Mouse (Mus musculus) lung, adult 2 months (tissue): ENCODE data around the gene Wwc2. TPM values are rescaled to one million over a fixed set of nuclear protein-coding genes. Genes with fewer than 3 reads are reported as not detected.
A peak's percentile ranks its signal among the peaks of the same experiment; 100 is the strongest.

Source experiments
- DNase-seq: peaks from one replicate; pipeline ENCODE4 v3.0.0; 2022
- H3K4me1 ChIP-seq: fragments of 200-500 bp; 2 replicates; pipeline ENCODE4 v1.6.1; 2011; ENCODE audit warnings: low read length; ENCODE audit not compliant: control insufficient read depth, insufficient read depth
- H3K4me3 ChIP-seq: fragments of 200-500 bp; replicated peaks from 2 replicates; pipeline ENCODE3; 2011; ENCODE audit warnings: low read depth, mild to moderate bottlenecking, control low read depth, low read length; ENCODE audit errors: extremely low read depth
- CTCF ChIP-seq: fragments of 200-500 bp; IDR thresholded peaks from 2 replicates; pipeline ENCODE4 v1.5.1; 2011; ENCODE audit warnings: mild to moderate bottlenecking, low read length, control low read depth; ENCODE audit not compliant: insufficient read depth
- POLR2A ChIP-seq: fragments of 200-500 bp; IDR thresholded peaks from 2 replicates; pipeline ENCODE4 v1.6.1; 2011; ENCODE audit warnings: low read depth, mild to moderate bottlenecking, control low read depth, low read length, borderline replicate concordance; ENCODE audit errors: extremely low read depth
- WGBS: fragments of 180-500 bp; shearing (Covaris S2); methylation state at CpG from one replicate; pipeline ENCODE4 v1.1.7; 2018; 5-methylcytosine and 5-hydroxymethylcytosine counted together
- polyA plus RNA-seq: library from polyadenylated mRNA; depleted of rRNA; stranded (reverse); fragments of >200 nt; gene quantifications from 2 replicates; pipeline ENCODE4 v1.2.3, GENCODE M21; 2012

Wwc2 gene
- polyA plus RNA-seq, 1 experiment, result 25.5 TPM

- Histone ChIP-seq H3K4me1 (no peaks in the 10 kb centered on the region), H3K4me3 (no peak overlapping the region)
- TF ChIP-seq POLR2A (no peak), CTCF (no peak)
- 93% methylated on average over 12 of the region's 12 CpGs for WGBS
- no peak for DNase-seq
These were observed 114.9 kb downstream of the Wwc2 start for GRCm38 (mm10) chr8:47875865-47876264.

GRCm38 (mm10) chr8:47874497-47875178, 116.1 kb downstream of the Wwc2 start:
- DNase-seq, result no peak
- H3K4me1 ChIP-seq, result no peaks in the 10 kb centered on the region
- H3K4me3 ChIP-seq, result no peak overlapping the region
- TF ChIP-seq POLR2A, result no peak
- TF ChIP-seq CTCF, result no peak
- WGBS, result 56% methylated on average over 13 of the region's 13 CpGs

GRCm38 (mm10) chr8:47872361-47873107, 118.2 kb downstream of the Wwc2 start:
- WGBS, result 49% methylated on average over 13 of the region's 13 CpGs
- Histone ChIP-seq H3K4me3 (no peak overlapping the region), H3K4me1 (no peaks in the 10 kb centered on the region)
- TF ChIP-seq CTCF (peak; percentile 89), POLR2A (no peak)
- DNase-seq, result peak; percentile 32

- Histone ChIP-seq H3K4me1 (no peaks in the 10 kb centered on the region), H3K4me3 (no peak overlapping the region)
- peak; percentile 83 for DNase-seq
- TF ChIP-seq POLR2A (no peak), CTCF (peak; percentile 94)
- 23% methylated on average over 8 of the region's 8 CpGs for WGBS
These were observed 123.7 kb downstream of the Wwc2 start for GRCm38 (mm10) chr8:47867067-47867466.

- Histone ChIP-seq H3K4me3 (no peak overlapping the region), H3K4me1 (no peaks in the 10 kb centered on the region)
- no peak for DNase-seq
- WGBS, result 82% methylated on average over 8 of the region's 8 CpGs
- TF ChIP-seq CTCF (no peak), POLR2A (no peak)
These were observed 124.2 kb downstream of the Wwc2 start for GRCm38 (mm10) chr8:47866568-47866967.

GRCm38 (mm10) chr8:47859259-47859658, 131.5 kb downstream of the Wwc2 start:
- TF ChIP-seq POLR2A (no peak), CTCF (no peak)
- 93% methylated on average over 12 of the region's 12 CpGs for WGBS
- H3K4me3 ChIP-seq, result no peak overlapping the region
- DNase-seq, result no peak
- H3K4me1 ChIP-seq, result no peaks in the 10 kb centered on the region

- H3K4me1 ChIP-seq, result peaks cover 2% of the 10 kb centered on the region; the same call in 1 of the 2 replicates
- WGBS, result 85% methylated on average over 5 of the region's 5 CpGs
These were observed 137.4 kb downstream of the Wwc2 start for GRCm38 (mm10) chr8:47853356-47853755.

GRCm38 (mm10) chr8:47852737-47853136, 138.0 kb downstream of the Wwc2 start:
- Histone ChIP-seq H3K4me1 (peaks cover 2% of the 10 kb centered on the region; the same call in 1 of the 2 replicates), H3K4me3 (no peak overlapping the region)
- TF ChIP-seq POLR2A (no peak), CTCF (no peak)
- DNase-seq, result no peak
- WGBS, result 77% methylated on average over 5 of the region's 5 CpGs

More at GRCm38 (mm10) chr8:47853356-47853755, 137.4 kb downstream of the Wwc2 start:
- DNase-seq, result no peak
- TF ChIP-seq CTCF, result no peak
- no peak for TF ChIP-seq POLR2A
- no peak overlapping the region for H3K4me3 ChIP-seq

- TF ChIP-seq POLR2A (no peak), CTCF (no peak)
- DNase-seq, result peak; percentile 17
These were observed 138.8 kb downstream of the Wwc2 start for GRCm38 (mm10) chr8:47851824-47852502.

More at GRCm38 (mm10) chr8:47851824-47852502, 138.8 kb downstream of the Wwc2 start:
- peaks cover 2% of the 10 kb centered on the region; the same call in 1 of the 2 replicates for H3K4me1 ChIP-seq
- 54% methylated on average over 12 of the region's 12 CpGs for WGBS
- peak overlapping the region; percentile 39 for H3K4me3 ChIP-seq
